Mouse (Mus musculus): ENCODE measurements around the gene Cmtm6.
"Not testable (repeated sequence)": the region's sequence is repeated elsewhere in the genome, so short reads cannot be mapped to it uniquely, and the experiment has no call there.

The Cmtm6 gene

DNA sequence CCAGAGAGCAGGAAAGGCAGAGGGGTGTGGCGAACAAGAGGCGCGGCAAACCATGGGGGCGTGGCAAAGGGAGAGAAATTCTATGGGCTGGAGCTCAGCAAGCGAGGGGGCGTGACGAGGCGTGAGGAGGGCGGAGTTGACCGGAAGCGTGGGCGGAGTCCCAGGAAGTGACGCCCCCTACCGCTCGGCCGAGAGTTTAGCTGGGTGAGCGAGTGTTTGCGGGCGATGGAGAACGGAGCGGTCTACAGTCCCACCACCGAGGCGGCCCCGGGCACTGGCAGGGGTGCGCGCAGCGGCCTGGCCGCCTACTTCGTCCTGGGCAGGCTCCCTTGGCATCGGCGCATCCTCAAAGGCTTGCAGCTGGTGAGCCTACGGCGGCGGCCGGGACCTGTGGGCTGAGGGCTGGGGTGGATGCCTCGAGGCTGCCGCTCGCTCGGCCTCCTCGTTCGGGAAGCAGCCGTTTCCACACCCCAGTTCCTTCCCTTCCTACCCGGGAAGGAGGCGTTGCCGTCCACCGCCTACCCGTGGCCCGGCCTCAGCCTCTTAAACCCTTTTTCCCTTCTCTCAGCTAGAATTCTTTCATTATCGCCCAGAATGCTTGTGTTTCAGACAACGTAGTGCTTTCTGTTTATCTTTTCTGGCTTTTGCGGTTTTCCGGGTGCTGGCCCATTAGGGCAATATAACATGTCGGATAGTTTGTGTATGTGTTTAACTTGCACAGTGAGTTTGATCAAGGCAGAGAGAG lies at the start of gene Cmtm6:
TSS of gene Cmtm6 (plus strand) at position 106 of the 745 bp plus-strand sequence.
- peak; percentile 94 for DNase-seq (ENCODE audit: low read depth, low spot score)

DNA sequence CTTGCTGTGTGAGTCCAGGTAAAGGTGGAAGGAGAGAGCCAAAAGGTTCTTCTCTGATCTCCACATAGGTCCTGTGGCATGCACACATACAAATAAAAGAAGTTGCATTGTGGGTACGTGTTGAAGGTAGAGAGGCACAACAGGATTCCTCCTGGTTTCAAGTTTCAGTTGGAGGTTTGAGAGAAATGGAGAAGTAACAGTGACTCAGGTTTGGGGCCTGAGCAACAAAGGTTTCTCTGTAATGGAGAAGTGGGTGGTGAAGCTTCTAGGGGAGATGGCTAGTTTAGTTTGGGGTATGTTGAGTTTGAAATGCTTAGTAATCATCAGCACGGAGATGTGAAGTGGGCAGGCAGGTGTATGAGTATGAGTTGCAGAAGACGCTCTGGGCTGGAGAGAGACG lies 48.7 kb upstream of the Cmtm6 start:
- DNase-seq (ENCODE audit: low read depth, low spot score) = no peak

DNA sequence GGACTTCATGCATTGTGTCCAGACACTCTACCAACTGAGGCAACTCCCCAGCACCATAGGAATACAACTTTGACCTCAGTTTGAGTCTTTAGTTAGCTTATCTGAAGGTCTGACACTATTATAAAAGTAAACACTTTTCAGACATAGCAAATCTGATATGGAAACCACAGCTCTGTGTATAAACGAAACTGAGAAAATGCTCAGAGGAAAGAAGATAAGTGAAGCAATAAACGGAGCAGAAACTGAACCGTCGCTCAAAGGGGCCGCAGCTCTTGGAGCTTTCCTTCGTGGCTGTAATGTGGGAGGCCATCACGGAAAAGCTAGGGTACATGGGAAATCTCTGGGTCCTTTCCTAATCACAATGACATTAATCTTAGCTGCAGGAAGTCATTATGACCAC lies 44.7 kb upstream of the Cmtm6 start:
- no peak for DNase-seq (ENCODE audit: low read depth, low spot score)

DNA sequence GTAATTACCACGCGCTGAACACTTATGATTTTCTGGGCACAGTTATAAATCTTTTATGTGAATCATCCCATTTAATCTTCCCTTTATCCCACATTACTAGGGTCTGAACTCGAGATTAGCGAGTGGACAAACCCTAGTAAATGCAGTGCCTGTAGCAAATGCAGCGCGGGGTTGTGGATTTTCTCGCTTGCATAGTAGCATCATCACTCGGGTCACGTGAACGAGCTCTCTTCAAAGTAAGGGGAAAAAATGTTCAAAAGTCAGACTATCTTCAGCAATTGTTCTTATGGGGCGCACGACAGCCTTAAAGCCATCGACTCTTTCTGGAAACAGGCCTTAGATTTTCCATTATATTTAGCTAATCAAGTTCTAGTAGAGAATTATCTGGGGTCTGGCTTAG lies 43.3 kb upstream of the Cmtm6 start:
- no peak for DNase-seq (ENCODE audit: low read depth, low spot score)

DNA sequence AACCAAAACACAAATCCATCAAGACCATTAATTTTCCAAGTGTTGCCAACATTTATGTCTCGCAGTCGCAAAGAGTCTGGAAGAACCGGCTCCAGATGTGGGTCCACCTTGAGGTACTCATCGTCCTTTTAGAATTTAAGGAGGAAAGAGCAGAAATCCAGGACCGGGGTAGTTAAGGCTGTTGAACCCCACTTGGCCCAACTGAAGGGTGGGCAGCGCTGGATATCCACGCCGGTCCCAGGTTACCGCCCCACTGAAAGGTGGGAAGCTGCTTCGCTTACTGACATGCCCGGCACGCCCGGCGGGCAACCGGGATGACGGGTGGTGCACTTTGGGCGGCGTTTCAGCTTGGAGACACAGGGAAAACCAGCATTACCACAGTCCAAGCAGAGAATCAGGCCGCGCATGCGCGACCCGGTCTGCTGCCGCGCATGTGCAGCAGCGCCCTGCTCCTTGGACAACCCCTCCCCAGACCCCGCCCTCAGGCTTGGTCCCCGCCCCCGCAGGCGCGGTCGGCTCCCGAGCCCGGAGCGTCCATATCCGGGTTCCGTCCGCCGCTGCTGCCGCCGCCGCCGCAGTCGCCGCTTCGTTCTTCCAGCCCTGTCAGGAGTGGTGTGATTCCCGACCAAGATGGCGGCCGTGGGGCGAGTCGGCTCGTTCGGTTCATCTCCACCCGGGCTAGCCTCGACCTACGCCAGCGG lies 42.5 kb upstream of the Cmtm6 start, which contains the start of gene Dync1li1:
TSS of gene Dync1li1 (plus strand) at position 539 of the 701 bp plus-strand sequence.
- peak; percentile 98 for DNase-seq (ENCODE audit: low read depth, low spot score)

DNA sequence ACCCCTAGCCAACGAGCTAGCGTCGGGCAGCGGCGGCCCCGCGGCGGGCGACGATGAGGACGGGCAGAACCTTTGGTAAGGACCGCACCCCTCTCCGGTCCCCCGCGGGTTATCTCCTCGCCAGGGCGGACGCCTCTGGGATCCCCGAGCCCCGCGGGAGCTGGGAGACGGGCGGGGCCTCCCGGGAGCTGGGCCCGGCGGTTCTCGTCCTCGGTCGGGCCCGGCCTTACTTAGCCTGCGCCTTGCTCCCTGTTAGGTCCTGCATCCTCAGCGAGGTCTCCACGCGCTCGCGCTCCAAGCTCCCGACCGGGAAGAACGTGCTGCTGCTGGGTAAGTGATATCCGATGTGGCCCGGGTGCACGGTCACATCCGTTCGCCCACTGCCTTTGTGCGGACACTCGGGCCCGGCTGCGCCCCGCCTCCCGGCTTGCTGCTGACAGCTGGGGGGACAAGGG lies 41.9 kb upstream of the Cmtm6 start:
- peak; percentile 25 for DNase-seq (ENCODE audit: low read depth, low spot score)

DNA sequence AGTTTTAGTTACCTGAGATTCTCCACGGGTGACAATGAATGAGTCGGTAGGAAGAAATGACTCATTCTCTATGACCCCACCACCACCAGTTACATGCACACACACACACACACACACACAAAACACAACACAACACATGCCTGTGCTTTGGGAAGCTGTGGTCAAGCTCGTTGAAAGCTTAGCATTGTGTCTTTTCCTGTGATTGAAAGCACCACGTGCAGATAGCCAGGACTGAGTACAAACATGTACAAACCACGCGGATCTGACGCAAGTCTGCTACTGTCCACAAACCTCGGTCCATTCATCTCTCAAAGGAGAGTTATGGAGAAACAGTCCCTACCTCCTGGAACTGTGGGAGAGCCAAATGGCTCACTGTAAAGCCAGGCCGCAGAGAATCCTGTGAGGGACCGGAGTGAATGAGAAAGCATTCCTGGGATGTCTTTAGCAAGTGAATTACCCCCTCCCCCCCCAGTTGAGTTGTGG lies 40.8 kb upstream of the Cmtm6 start:
- no peak for DNase-seq (ENCODE audit: low read depth, low spot score)

DNA sequence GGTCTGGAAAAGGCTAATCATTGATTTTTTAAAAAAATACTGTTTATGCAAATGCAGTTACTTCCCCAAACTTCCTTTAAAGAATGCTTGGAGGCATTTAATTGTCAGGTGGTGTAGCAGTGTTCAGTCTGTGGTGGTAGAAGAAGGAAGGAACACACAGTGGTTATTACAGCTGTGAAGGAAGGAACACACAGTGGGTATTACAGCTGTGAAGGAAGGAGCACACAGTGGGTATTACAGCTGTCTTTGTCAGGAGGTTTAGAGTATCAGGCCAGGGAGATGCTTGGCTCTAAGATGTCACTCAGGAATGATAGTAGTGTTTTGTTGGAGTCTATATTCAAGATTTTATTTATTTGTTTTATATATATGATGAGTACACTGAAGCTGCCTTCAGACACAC lies 39.8 kb upstream of the Cmtm6 start:
- no peak for DNase-seq (ENCODE audit: low read depth, low spot score)

DNA sequence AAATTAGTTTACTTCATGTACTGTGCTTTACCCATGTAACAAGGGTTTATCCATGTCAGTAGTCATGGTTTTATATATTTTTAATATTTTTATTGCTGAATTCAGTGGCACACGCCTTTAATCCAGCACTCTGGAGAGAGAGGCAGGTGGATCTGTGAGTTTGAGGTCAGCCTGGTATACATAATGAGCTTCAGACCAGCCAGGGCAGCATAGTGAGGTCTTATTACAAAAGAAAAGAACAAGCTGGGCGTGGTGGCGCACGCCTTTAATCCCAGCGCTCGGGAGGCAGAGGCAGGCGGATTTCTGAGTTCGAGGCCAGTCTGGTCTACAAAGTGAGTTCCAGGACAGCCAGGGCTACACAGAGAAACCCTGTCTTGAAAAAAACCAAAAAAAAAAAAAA lies 35.3 kb upstream of the Cmtm6 start:
- not testable (repeated sequence) for DNase-seq (ENCODE audit: low read depth, low spot score)

DNA sequence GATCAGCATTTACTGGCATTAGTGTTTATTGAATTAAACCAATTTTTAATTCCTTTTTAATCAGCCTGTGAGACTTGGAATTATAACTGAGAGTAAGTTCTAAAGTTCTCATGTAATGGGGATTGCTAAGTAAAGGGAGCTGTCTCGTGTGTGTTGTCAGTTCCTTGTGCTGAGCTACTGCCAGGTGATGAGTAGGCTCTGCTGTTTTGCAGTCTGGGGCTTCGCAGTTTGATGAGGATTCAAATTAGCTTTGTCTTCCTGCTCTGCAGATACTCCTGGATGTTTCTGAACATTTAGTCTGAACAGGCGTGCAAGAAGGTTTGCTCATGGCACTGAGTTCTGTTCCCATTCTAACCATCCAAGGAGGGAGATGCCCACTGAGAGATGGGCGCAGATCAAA lies 33.8 kb upstream of the Cmtm6 start:
- DNase-seq (ENCODE audit: low read depth, low spot score) = no peak

DNA sequence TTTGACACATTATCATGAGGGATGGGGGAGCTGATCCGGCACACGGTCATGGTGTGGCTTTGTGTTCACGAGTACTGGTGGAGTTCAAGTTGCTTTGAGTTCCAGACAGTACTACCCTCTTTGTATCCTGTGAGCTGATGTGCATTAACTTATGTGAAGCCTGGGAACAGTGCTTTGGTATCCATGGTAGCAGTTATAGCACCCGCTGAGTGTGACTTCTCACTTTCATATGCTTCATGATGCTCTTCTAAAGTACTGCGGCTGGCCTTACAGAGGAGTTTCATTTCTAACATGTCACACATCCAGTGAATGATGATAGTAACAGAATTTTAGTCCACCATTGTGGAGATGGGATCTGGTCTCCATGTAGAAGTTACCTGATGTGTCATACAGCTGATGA lies 33.0 kb upstream of the Cmtm6 start:
- no peak for DNase-seq (ENCODE audit: low read depth, low spot score)

DNA sequence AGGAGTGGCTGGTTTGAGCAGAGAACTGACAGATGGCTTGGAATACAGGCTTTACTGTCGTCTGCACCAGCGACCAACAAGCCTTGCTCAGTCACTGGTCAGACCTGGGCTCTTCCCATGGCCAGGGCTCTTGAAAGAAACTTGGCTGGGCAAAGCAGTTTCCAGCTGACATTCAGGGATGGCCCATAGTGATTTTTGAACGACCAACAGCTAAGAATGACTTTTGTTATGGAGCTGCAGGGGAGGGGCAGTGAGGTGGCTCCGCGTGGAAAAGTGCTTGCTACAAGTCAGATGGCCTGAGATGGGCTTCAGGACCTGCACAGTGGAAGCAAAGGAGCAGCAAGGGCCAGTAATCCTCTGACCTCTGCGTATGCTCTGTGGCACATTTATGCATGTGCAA lies 31.7 kb upstream of the Cmtm6 start:
- no peak for DNase-seq (ENCODE audit: low read depth, low spot score)

DNA sequence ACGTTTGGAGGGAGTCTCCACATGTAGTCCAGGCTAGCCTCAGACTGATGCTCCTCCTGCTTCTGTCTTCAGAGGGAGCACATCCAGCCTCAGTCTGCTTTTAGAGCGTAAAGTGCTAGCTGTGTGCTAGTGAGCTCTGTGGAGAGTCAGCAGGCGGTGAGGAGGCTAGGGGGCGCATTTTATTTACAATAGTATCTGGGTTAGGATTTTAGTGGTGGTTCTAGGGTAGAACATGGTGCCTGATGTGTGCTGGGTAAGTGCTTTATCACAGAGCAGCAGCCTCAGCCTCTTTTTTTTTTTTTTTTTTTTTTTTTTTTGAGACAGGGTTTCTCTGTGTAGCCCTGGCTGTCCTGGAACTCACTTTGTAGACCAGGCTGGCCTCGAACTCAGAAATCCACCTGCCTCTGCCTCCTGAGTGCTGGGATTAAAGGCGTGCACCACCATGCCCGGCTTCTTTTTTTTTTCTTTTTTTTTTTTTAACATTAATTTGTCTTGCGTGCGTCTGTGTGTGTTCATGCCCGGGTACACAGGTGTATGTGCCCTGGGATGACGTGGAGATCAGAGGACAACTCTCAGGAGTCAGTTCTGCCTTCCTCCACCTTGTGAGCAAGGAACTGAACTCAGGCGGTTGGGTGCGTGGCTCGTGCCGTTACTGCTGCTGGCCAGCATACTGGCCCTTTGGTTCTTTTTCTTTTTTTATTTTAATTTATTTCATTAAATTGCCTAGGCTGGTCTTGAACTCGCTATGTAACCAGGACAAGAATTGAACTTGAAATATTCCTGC lies 30.8 kb upstream of the Cmtm6 start:
- no peak for DNase-seq (ENCODE audit: low read depth, low spot score)

DNA sequence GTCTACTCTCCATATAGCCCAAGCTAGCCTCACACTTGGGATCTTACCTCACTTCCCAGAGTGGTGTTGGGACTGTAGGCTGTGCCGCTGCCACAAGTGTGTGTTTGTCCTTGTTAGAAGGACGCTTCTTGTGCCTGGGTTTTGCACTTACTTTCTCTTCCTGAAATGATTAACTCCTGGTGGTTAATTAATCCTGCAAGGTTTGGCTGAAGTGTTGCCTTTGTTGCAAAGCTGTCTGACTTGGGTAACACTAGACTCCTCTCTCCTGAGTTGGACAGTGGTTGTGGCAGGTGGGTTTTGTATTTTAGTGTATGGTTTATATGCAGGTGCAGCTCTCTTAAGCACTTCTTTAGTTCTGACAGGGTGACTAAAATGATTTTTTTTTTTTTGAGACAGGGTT lies 29.9 kb upstream of the Cmtm6 start:
- no peak for DNase-seq (ENCODE audit: low read depth, low spot score)

DNA sequence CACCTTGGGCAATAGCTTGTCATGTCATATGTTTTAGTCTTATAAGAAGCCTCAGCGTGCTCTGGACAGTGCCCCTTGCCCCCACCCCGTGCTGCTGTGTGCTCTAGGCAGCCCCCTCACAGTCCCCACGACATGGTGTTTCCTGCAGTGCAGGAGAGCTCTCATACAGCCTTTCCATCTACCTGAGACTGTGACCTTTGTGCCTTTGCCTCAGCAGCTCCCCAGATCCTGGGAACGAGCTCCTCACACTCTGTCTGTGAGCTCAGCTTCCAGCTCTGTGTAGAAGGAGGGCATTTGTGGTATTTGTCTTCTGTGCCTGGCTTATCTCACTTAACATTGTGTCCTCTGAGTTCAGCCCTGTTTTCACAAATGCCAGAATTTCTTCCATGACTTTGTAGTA lies 29.0 kb upstream of the Cmtm6 start:
- no peak for DNase-seq (ENCODE audit: low read depth, low spot score)

DNA sequence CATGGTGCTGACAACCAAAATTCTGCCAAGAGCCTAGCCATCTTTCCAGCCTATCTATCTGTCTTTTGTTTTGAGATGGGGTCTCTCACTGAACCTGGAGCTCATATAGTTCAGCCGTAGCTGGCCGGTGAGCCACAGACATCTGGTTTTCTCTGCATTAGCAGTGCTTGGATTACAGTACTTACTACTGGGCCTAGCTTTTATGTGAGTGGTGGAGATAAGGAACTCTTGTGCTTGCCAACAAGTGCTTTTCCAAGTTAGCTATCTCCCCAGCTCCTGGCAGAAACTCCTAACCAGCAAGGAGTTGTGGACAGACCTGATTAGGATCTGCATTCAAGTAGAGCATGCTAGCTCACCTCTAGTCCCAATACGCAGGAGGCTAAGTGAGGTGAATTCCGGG lies 23.1 kb upstream of the Cmtm6 start:
- DNase-seq (ENCODE audit: low read depth, low spot score) = no peak

DNA sequence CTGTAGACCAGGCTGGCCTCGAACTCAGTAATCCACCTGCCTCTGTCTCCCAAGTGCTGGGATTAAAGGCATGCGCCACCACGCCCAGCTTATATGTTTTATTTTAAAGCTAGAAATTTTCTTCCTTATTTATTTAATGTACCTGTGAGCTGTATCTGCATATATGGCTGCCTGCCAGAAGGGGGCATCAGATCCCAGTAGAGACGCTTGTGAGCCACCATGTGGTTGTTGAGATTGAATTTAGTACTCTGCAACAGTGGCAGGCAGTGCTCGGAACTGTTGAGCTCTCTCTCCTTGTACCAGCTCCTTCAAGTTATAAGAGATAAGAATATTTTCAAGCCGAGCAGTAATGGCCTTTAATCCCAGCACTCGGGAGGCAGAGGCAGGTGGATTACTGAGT lies 20.6 kb upstream of the Cmtm6 start:
- no peak for DNase-seq (ENCODE audit: low read depth, low spot score)

DNA sequence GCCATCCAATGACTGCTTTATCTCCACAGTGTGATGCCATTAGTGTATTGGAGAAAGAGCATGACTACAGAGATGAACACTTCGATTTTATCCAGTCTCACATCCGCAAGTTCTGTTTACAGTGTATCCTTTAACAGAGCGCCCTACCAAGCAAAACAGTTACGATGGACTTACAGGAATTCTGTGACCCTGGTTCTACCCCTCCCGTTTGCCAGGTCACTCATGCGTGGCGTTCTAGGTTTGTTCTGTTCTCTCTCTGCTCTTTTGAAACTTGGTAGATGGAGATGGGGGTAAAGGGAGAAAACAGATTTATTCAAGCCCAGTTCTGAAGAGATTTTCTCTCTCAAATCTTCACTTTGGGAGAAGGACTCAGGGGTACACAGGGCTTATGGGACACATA lies 17.4 kb upstream of the Cmtm6 start:
- DNase-seq (ENCODE audit: low read depth, low spot score) = no peak

DNA sequence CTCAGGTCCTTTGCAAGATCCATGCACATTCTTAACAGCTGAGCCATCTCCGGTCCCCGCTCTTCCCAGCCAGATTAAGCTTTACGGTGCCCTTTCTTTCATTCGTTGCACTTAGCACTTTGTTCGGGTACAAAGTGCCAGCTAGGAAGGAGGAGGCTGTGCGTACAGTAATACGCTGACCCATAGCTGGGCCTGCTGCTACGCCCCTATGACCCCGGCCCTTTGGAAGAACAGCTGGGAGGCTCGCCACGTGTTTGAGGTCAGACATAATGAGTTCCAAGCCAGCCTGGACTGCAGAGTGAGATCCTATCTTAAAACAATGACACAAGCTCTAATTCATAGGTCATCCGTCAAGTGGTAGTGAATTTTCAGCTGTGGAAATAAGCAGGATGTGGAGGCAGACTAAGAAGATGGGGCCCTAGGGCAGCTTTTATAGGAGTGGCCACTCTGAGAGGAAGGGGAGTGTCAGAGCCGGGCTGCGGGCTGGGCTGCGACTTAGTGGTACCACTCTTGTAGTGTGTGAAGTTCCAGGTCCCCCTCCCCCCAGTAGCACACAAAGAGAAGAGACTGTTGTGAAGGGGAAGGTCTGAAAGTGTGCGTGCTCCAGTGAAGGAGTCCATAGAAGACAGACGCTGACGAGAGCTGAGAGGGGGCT lies 14.1 kb upstream of the Cmtm6 start:
- DNase-seq (ENCODE audit: low read depth, low spot score) = no peak

DNA sequence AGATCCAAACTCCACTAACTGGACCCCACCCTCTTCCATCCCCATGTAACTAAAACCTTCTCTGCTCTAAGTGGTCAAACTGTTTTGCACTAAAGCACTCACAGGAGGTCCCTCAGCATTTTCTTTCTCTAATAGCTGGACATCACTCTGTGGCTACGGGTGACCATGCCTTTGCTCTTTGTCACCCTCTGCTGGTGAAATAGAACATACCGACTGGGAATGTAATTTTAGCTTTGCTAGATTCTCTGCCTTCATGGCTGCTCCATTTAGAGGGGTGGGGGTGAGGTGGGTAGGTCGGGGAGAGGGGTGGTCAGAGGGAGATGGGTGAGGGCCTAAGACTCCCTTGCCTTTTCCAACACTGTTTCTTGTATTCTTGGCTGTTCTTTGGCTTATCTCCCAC lies 3.6 kb upstream of the Cmtm6 start:
- DNase-seq (ENCODE audit: low read depth, low spot score) = no peak

DNA sequence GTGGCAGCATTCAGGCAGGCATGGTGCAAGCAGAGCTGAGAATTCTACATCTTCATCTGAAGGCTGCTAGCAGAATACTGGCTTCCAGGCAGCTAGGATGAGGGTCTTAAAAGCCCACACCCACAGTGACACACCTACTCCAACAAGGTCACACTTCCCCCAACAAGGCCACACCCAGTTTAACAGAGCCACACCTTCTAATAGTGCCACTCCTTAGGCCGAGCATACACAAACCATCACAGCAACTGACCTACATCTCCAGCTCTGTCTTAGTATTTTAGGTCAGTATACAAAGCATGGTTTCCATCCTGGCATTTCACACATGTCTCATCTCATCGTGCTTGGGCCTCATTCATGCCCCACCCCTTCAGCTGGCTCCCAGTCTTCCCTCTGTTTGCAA lies 2.5 kb upstream of the Cmtm6 start:
- not testable (repeated sequence) for DNase-seq (ENCODE audit: low read depth, low spot score)
